Mouse (Mus musculus) embryonic facial prominence, embryonic 11.5 days (tissue): ENCODE data around the gene Zfp704. TPM values are rescaled to one million over a fixed set of nuclear protein-coding genes. Genes with fewer than 3 reads are reported as not detected.

Experiments used
- ATAC-seq: fragments of 200-750 bp; cut with Nextera tagmentation; replicated peaks from 2 replicates; pipeline ENCODE4 v1.8.0; 2017; ENCODE audit warnings: low read depth; ENCODE audit not compliant: insufficient number of reproducible peaks, low FRiP score, low TSS enrichment
- DNase-seq: peaks from one replicate; pipeline ENCODE4 v3.0.0-alpha.2; 2015; ENCODE audit warnings: low spot score
- H3K27ac ChIP-seq: fragments of 300-500 bp; sonication (generic); replicated peaks from 2 replicates; pipeline ENCODE4 v1.5.1; 2014; ENCODE audit warnings: mild to moderate bottlenecking, low read depth, low read length, control low read depth
- H3K27me3 ChIP-seq: fragments of 300-500 bp; sonication (generic); 2 replicates; pipeline ENCODE4 v1.6.1; 2014; ENCODE audit warnings: mild to moderate bottlenecking, low read length, moderate library complexity, mixed read lengths; ENCODE audit not compliant: control insufficient read depth, insufficient read depth
- H3K36me3 ChIP-seq: fragments of 300-500 bp; sonication (generic); replicated peaks from 2 replicates; pipeline ENCODE4 v1.6.1; 2014; ENCODE audit warnings: low read depth, mild to moderate bottlenecking, low read length, moderate library complexity, mixed read lengths; ENCODE audit not compliant: control insufficient read depth, insufficient read depth
- H3K4me1 ChIP-seq: fragments of 300-500 bp; sonication (generic); 2 replicates; pipeline ENCODE4 v1.6.1; 2014; ENCODE audit warnings: low read length, mixed read lengths; ENCODE audit not compliant: control insufficient read depth, insufficient read depth
- H3K4me2 ChIP-seq: fragments of 300-500 bp; sonication (generic); 2 replicates; pipeline ENCODE4 v1.6.1; 2014; ENCODE audit warnings: low read depth, mild to moderate bottlenecking, control low read depth, low read length, moderate library complexity
- H3K4me3 ChIP-seq: fragments of 300-500 bp; sonication (generic); 2 replicates; pipeline ENCODE4 v1.5.1; 2014; ENCODE audit warnings: low read depth, low read length, control low read depth
- H3K9ac ChIP-seq: fragments of 300-500 bp; sonication (generic); replicated peaks from 2 replicates; pipeline ENCODE4 v1.6.1; 2014; ENCODE audit warnings: mild to moderate bottlenecking, control low read depth, low read length
- H3K9me3 ChIP-seq: fragments of 300-500 bp; sonication (generic); replicated peaks from 2 replicates; pipeline ENCODE4 v1.6.1; 2016; ENCODE audit warnings: mild to moderate bottlenecking, low read length, inconsistent platforms, mixed read lengths; ENCODE audit not compliant: control insufficient read depth
- WGBS: fragments of 180-500 bp; shearing (Covaris S2); extraction: QIAGEN DNeasy Blood & Tissue Kit; methylation state at CpG from one replicate; pipeline ENCODE4 v1.1.7; 2014; 5-methylcytosine and 5-hydroxymethylcytosine counted together
- polyA plus RNA-seq: library from polyadenylated mRNA; unstranded; fragments of >200 nt; fragmentation: Nextera tagmentation; extraction: Ambion mirVana; gene quantifications from 2 replicates; pipeline ENCODE4 v1.2.1, GENCODE M21; 2014

Zfp704 gene
- polyA plus RNA-seq, 1 experiment from 2014 or later: 6.9 TPM

GRCm38 (mm10) chr3:9591416-9592110 lies 18.3 kb downstream of the Zfp704 start:
- no peaks in the 10 kb centered on the region for H3K9me3 ChIP-seq
- DNase-seq: no peak
- no peak overlapping the region for H3K27ac ChIP-seq
- ATAC-seq: no peak
- H3K4me3 ChIP-seq: no peak overlapping the region
- H3K27me3 ChIP-seq: no peaks in the 10 kb centered on the region
- no peaks in the 10 kb centered on the region for H3K36me3 ChIP-seq
- 94% methylated on average over 8 of the region's 8 CpGs for WGBS
- no peaks in the 10 kb centered on the region for H3K4me1 ChIP-seq
- H3K9ac ChIP-seq: no peak overlapping the region
- H3K4me2 ChIP-seq: no peak overlapping the region

DNA sequence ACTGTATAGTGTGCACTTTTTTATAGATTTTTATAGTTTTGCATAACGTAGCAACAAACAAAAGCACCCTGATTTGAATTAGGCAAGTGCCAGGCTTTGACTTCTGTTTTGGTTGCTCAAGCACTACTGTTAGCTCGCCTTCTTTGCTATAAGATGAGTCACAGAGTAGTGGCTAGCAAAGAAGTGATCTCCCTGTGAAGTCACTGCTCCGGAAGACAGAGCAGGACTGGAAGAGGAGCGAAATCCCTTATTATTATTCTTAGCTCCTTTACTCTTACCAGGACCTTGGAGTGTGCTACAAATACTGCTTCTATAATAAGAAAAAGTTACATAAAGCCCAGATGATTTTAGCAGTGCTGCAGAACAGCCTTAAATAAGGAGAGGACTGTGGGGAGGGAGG lies 21.2 kb downstream of the Zfp704 start:
- H3K4me3 ChIP-seq: no peak overlapping the region
- WGBS: 92% methylated on average over 4 of the region's 4 CpGs
- ATAC-seq (no peak), DNase-seq (no peak)
- H3K4me1 ChIP-seq: no peaks in the 10 kb centered on the region
- no peak overlapping the region for H3K4me2 ChIP-seq
- no peaks in the 10 kb centered on the region for H3K27me3 ChIP-seq
- H3K36me3 ChIP-seq: no peaks in the 10 kb centered on the region
- H3K9ac ChIP-seq: no peak overlapping the region
- H3K9me3 ChIP-seq: no peaks in the 10 kb centered on the region
- no peak overlapping the region for H3K27ac ChIP-seq

GRCm38 (mm10) chr3:9587304-9587703 lies 22.6 kb downstream of the Zfp704 start:
- Histone ChIP-seq H3K27me3 (no peaks in the 10 kb centered on the region), H3K4me1 (no peaks in the 10 kb centered on the region), H3K9ac (no peak overlapping the region), H3K27ac (no peak overlapping the region), H3K9me3 (no peaks in the 10 kb centered on the region), H3K36me3 (no peaks in the 10 kb centered on the region), H3K4me2 (no peak overlapping the region), H3K4me3 (no peak overlapping the region)
- ATAC-seq (no peak), DNase-seq (no peak)
- 94% methylated on average over 7 of the region's 7 CpGs for WGBS

- no peak for ATAC-seq
- Histone ChIP-seq H3K27me3 (no peaks in the 10 kb centered on the region), H3K36me3 (no peaks in the 10 kb centered on the region), H3K27ac (no peak overlapping the region), H3K4me3 (no peak overlapping the region), H3K9me3 (no peaks in the 10 kb centered on the region), H3K9ac (no peak overlapping the region), H3K4me1 (no peaks in the 10 kb centered on the region), H3K4me2 (no peak overlapping the region)
- no peak for DNase-seq
- WGBS: 69% methylated on average over 2 of the region's 2 CpGs
Observed at GRCm38 (mm10) chr3:9583516-9583915, 26.4 kb downstream of the Zfp704 start.

DNA sequence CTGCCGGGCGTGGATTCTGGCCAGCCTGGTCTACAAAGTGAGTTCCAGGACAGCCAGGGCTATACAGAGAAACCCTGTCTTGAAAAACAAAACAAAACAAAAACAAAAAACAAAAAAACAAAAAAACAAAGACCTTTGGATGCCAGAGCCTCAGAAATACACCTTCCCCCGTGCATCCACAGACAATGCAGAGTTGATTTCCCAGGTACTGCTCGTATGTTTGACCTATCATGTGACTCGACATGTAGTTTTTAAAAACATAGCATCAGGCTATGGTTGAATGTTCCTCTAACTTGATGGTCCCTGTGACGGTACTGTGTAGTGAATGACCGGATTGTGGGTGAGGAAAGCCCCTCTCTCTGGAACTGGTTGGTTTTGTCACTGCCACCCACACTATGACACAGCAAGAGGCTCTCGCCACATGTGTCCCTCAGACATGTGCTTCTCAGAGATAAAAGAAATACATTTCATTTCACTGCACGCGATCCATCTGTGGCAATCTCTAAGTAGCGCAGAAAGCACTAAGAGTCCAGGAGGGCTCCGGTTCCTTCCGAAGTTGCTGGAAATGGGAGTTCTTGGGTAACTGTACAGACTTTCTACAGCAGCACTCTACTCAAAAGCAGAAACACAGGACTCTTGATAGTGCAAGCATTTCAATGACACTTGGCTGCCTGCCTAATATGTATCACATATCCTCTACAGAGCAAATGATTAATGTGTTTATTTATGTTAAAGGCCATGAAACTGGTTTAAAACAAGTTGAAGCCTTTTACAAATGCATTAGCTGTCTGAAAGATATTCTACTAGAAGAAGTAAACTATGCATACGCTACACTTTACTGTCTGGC lies 28.7 kb downstream of the Zfp704 start:
- Histone ChIP-seq H3K9ac (no peak overlapping the region), H3K4me3 (no peak overlapping the region), H3K4me2 (no peak overlapping the region), H3K27ac (no peak overlapping the region), H3K4me1 (no peaks in the 10 kb centered on the region), H3K36me3 (no peaks in the 10 kb centered on the region), H3K9me3 (no peaks in the 10 kb centered on the region), H3K27me3 (no peaks in the 10 kb centered on the region)
- ATAC-seq: no peak
- no peak for DNase-seq
- 92% methylated on average over 14 of the region's 14 CpGs for WGBS

- Histone ChIP-seq H3K4me2 (no peak overlapping the region), H3K9ac (no peak overlapping the region), H3K36me3 (no peaks in the 10 kb centered on the region), H3K4me3 (no peak overlapping the region), H3K27me3 (no peaks in the 10 kb centered on the region), H3K4me1 (no peaks in the 10 kb centered on the region), H3K9me3 (no peaks in the 10 kb centered on the region), H3K27ac (no peak overlapping the region)
- DNase-seq (no peak), ATAC-seq (no peak)
- whole genome bisulfite sequencing: 86% methylated on average over 3 of the region's 3 CpGs
Observed at GRCm38 (mm10) chr3:9580102-9580501, 29.8 kb downstream of the Zfp704 start.

DNA sequence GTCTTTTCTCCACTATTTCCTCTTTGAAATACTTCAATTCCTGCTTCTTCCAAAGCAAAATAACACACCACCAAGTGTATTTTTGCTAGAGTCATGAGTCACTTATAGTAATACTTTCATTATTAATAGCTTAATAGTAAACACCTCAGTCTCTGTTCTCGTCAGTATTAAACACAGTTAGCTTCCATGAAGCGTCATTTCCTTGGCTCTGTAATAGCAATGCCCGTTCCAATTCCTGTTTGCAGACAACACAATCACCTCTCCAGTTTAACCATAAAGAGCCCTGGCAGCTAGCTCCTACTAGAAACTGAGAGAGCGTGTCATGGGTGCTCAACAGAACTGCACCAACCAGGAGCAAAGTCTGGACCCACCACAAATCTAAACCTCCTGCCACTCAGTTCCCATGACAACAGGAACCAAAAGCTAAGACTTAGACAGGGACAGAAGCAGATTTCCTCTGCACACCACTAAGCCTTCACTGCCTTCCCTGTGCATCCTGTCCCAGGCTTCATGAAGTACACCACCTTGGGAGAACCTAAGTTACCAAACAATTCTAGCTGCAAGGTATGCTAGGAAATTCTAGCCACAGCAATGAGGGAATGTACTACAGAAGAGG lies 30.7 kb downstream of the Zfp704 start:
- Histone ChIP-seq H3K9me3 (no peaks in the 10 kb centered on the region), H3K4me3 (no peak overlapping the region), H3K27me3 (no peaks in the 10 kb centered on the region), H3K4me1 (no peaks in the 10 kb centered on the region), H3K4me2 (no peak overlapping the region), H3K36me3 (no peaks in the 10 kb centered on the region), H3K9ac (no peak overlapping the region), H3K27ac (no peak overlapping the region)
- ATAC-seq: no peak
- 80% methylated on average over 4 of the region's 4 CpGs for WGBS
- DNase-seq: no peak

- Histone ChIP-seq H3K36me3 (no peaks in the 10 kb centered on the region), H3K27me3 (no peaks in the 10 kb centered on the region), H3K27ac (no peak overlapping the region), H3K9me3 (no peaks in the 10 kb centered on the region), H3K4me3 (no peak overlapping the region), H3K4me1 (no peaks in the 10 kb centered on the region), H3K9ac (no peak overlapping the region), H3K4me2 (no peak overlapping the region)
- DNase-seq (no peak), ATAC-seq (no peak)
- WGBS: 82% methylated on average over 4 of the region's 4 CpGs
Observed at GRCm38 (mm10) chr3:9576872-9577271, 33.0 kb downstream of the Zfp704 start.
